Mouse (Mus musculus) forebrain, embryonic 13.5 days (tissue): ENCODE results near the gene Rbl2. TPM values are rescaled to one million over a fixed set of nuclear protein-coding genes. Genes with fewer than 3 reads are reported as not detected.

Experiments
- ATAC-seq: fragments of 200-750 bp; cut with Nextera tagmentation; 2 replicates; pipeline ENCODE4 v1.8.0; 2017
- H3K27ac ChIP-seq: fragments of 300-500 bp; sonication (generic); 2 replicates; pipeline ENCODE4 v1.5.1; 2015; ENCODE audit warnings: inconsistent platforms, mild to moderate bottlenecking, moderate library complexity
- H3K27me3 ChIP-seq: fragments of 300-500 bp; sonication (generic); 2 replicates; pipeline ENCODE4 v1.6.1; 2015; ENCODE audit warnings: mild to moderate bottlenecking, inconsistent platforms
- H3K36me3 ChIP-seq: fragments of 300-500 bp; sonication (generic); 2 replicates; pipeline ENCODE4 v1.6.1; 2015; ENCODE audit warnings: mild to moderate bottlenecking, inconsistent platforms; ENCODE audit not compliant: poor library complexity, severe bottlenecking
- H3K4me1 ChIP-seq: fragments of 300-500 bp; sonication (generic); 2 replicates; pipeline ENCODE4 v1.6.1; 2015; ENCODE audit warnings: inconsistent platforms
- H3K4me2 ChIP-seq: fragments of 300-500 bp; sonication (generic); 2 replicates; pipeline ENCODE4 v1.6.1; 2015; ENCODE audit warnings: inconsistent platforms, mild to moderate bottlenecking, moderate library complexity
- H3K4me3 ChIP-seq: fragments of 300-500 bp; sonication (generic); 2 replicates; pipeline ENCODE4 v1.5.1; 2015; ENCODE audit warnings: mild to moderate bottlenecking, inconsistent platforms
- H3K9ac ChIP-seq: fragments of 300-500 bp; sonication (generic); 2 replicates; pipeline ENCODE4 v1.6.1; 2015; ENCODE audit warnings: mild to moderate bottlenecking, inconsistent platforms
- H3K9me3 ChIP-seq: fragments of 300-500 bp; sonication (generic); replicated peaks from 2 replicates; pipeline ENCODE4 v1.6.1; 2016; ENCODE audit warnings: inconsistent platforms
- WGBS: fragments of 180-500 bp; shearing (Covaris S2); methylation state at CpG from one replicate; pipeline ENCODE4 v1.1.7; 2015; 5-methylcytosine and 5-hydroxymethylcytosine counted together
- polyA plus RNA-seq: library from polyadenylated mRNA; unstranded; fragments of >200 nt; fragmentation: Nextera tagmentation; extraction: Ambion mirVana; gene quantifications from 2 replicates; pipeline ENCODE4 v1.2.1, GENCODE M21; 2015

Gene Rbl2
- polyA plus RNA-seq, 1 experiment from 2014 or later: 14.2 TPM

DNA sequence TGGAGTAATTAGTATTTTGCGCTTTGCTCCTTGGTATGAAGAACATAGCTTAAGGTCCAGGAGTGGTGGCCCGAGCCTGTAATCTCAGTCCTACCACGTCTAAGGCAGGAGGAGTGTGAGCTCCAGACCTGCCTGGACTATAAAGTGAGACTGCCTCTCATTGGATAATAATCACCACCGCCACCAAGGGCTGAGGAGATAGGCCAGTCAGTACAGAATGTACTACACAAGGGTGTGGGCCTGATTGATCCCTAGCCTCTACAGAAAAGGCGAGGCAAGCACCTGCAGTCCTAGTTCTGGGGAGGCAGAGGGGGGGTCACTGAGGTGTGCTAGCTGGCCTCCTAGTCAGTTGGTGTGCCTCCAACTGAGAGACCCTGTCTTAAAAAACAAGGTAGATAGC lies 44.6 kb downstream of the Rbl2 start:
- no peak for ATAC-seq
- H3K27me3 ChIP-seq: no peaks in the 10 kb centered on the region
- H3K4me3 ChIP-seq: no peak overlapping the region
- WGBS: 95% methylated on average over 5 of the region's 5 CpGs
- peaks cover 77% of the 10 kb centered on the region for H3K36me3 ChIP-seq
- no peaks in the 10 kb centered on the region for H3K4me1 ChIP-seq
- H3K4me2 ChIP-seq: no peak overlapping the region
- H3K9me3 ChIP-seq: no peaks in the 10 kb centered on the region
- no peak overlapping the region for H3K9ac ChIP-seq
- no peak overlapping the region for H3K27ac ChIP-seq

DNA sequence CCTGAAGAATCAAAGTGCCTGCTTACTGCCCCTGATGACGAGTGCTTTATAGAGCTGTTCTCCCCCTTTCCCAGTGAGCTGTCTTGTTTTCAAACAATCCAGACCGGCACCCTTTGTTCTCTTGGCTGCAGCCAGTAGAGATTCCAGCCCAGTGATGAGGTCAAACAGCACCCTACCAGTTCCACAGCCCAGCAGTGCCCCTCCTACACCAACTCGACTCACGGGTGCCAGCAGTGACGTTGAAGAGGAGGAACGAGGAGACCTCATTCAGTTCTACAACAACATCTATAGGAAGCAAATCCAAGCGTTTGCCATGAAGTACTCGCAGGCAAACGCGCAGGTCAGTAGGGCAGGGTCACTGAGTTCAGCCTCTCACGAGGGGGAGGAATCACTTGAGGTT lies 45.1 kb downstream of the Rbl2 start:
- no peak overlapping the region for H3K4me3 ChIP-seq
- no peaks in the 10 kb centered on the region for H3K9me3 ChIP-seq
- H3K4me1 ChIP-seq: no peaks in the 10 kb centered on the region
- ATAC-seq: no peak
- WGBS: 84% methylated on average over 11 of the region's 11 CpGs
- peaks cover 80% of the 10 kb centered on the region for H3K36me3 ChIP-seq
- no peaks in the 10 kb centered on the region for H3K27me3 ChIP-seq
- no peak overlapping the region for H3K27ac ChIP-seq
- H3K9ac ChIP-seq: no peak overlapping the region
- no peak overlapping the region for H3K4me2 ChIP-seq

DNA sequence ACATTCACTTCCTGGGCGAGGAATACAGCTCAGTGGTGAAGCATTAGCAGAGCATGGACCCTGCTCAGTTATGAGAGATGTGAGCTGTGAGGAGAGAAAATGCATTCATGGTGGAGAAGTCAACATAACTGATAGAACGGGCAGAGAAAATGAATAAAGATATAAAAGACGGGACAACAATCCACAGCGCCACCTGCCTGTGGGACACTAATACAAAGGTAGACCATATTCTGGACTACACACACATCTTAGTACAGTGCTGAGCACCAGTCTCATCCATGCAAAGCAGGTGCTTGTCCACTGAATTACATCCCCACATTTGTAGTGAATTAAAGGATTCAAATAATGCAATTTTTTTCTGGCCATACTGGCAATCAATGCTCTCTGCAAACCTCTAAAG lies 47.7 kb downstream of the Rbl2 start:
- peaks cover 93% of the 10 kb centered on the region for H3K36me3 ChIP-seq
- H3K4me3 ChIP-seq: no peak overlapping the region
- H3K27me3 ChIP-seq: no peaks in the 10 kb centered on the region
- no peak overlapping the region for H3K9ac ChIP-seq
- WGBS: 91% methylated on average over 4 of the region's 4 CpGs
- H3K9me3 ChIP-seq: no peaks in the 10 kb centered on the region
- ATAC-seq: no peak
- no peaks in the 10 kb centered on the region for H3K4me1 ChIP-seq
- H3K4me2 ChIP-seq: no peak overlapping the region
- no peak overlapping the region for H3K27ac ChIP-seq

DNA sequence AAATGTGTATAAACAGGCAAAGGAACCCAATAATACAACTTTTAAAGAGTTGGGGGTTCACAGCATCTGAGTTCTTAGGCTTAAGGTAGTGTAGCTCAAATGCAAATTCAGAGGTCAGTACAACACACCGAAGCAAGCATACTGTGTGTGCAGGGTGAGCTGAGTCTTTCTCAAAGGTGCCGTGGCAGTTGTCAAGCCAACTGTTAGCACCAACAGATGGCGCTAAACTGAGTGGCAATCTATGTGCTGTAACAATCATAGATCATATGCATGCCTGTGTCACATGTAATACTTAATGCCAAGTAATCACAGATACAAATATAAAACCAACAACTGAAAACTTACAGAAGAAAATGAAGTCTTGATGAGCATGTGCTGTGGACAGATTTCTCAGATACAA lies 48.3 kb downstream of the Rbl2 start:
- Histone ChIP-seq H3K4me2 (no peak overlapping the region), H3K9ac (no peak overlapping the region), H3K27me3 (no peaks in the 10 kb centered on the region), H3K4me1 (no peaks in the 10 kb centered on the region), H3K27ac (no peak overlapping the region), H3K9me3 (no peaks in the 10 kb centered on the region), H3K4me3 (no peak overlapping the region), H3K36me3 (peaks cover 94% of the 10 kb centered on the region)
- WGBS: 74% methylated on average over 3 of the region's 3 CpGs
- no peak for ATAC-seq

DNA sequence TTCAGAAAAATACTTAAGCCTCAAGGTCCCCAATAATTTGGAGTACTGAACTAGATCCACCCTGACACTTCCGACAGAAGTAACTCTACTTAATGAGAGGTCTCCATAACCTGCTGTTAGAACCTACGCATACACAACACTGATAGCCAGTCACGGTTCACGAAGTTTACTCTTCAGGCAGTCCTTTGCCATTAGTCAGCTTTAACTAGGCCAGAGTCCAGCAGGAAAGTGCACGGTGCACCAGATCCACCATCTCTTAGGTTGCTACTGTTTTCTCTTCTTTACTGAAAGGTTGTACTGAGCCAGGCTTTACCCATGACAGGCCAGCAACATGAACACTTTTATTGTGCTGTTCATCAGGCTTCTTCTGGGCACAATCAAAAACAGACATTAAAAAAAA lies 54.5 kb downstream of the Rbl2 start:
- Histone ChIP-seq H3K9me3 (no peaks in the 10 kb centered on the region), H3K9ac (no peak overlapping the region), H3K4me2 (no peak overlapping the region), H3K27me3 (no peaks in the 10 kb centered on the region), H3K4me3 (no peak overlapping the region), H3K36me3 (peaks cover 90% of the 10 kb centered on the region), H3K27ac (no peak overlapping the region), H3K4me1 (no peaks in the 10 kb centered on the region)
- no peak for ATAC-seq
- 96% methylated on average over 5 of the region's 5 CpGs for WGBS

DNA sequence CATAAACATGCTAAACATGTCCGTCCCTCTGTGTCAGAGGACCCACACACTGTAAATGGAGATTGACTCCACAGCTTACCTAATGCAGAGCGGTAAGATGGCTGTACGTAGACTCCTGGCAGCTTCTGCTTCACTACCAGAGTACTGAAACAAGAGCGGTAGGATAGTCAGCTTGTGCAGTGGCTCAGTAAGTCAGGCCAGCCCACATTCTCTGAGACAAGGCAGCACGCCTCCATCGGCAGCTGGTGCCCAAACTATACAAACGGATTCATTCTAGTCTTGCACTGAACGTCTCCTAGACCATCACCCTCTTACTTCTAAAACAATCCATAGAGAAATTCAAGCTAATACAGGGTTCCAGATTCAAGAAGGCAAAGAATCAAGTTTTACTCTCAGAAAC lies 56.9 kb downstream of the Rbl2 start:
- no peak overlapping the region for H3K27ac ChIP-seq
- no peaks in the 10 kb centered on the region for H3K4me1 ChIP-seq
- WGBS: 95% methylated on average over 8 of the region's 8 CpGs
- no peak overlapping the region for H3K4me3 ChIP-seq
- ATAC-seq: no peak
- H3K9ac ChIP-seq: no peak overlapping the region
- no peak overlapping the region for H3K4me2 ChIP-seq
- no peaks in the 10 kb centered on the region for H3K9me3 ChIP-seq
- H3K27me3 ChIP-seq: no peaks in the 10 kb centered on the region
- H3K36me3 ChIP-seq: peaks cover 78% of the 10 kb centered on the region

DNA sequence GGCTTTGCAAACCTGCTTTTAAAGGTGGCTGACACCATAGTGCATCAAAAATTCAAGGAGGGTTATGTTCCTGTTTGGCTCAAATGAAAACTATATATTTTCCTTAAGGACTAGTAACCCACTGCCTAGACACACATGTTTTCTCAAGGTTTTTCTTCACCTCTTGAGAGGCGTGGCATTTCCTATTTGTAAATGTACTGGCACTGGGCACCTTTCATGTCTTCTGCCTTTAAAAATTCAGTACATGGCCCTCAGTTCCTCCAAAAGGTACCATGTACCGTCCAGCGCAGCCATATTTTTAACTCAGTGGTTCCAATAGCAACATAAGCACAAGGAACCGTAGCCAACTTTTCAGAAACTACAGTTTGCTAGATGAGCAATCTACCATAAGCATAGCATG lies 62.9 kb downstream of the Rbl2 start:
- H3K4me3 ChIP-seq: peak overlapping the region; percentile 92
- no peaks in the 10 kb centered on the region for H3K27me3 ChIP-seq
- no peaks in the 10 kb centered on the region for H3K9me3 ChIP-seq
- H3K36me3 ChIP-seq: peaks cover 27% of the 10 kb centered on the region
- ATAC-seq: no peak
- H3K4me1 ChIP-seq: peaks cover 17% of the 10 kb centered on the region
- no peak overlapping the region for H3K27ac ChIP-seq
- peak overlapping the region; percentile 78 for H3K4me2 ChIP-seq
- WGBS: 77% methylated on average over 4 of the region's 4 CpGs
- H3K9ac ChIP-seq: peak overlapping the region; percentile 90

DNA sequence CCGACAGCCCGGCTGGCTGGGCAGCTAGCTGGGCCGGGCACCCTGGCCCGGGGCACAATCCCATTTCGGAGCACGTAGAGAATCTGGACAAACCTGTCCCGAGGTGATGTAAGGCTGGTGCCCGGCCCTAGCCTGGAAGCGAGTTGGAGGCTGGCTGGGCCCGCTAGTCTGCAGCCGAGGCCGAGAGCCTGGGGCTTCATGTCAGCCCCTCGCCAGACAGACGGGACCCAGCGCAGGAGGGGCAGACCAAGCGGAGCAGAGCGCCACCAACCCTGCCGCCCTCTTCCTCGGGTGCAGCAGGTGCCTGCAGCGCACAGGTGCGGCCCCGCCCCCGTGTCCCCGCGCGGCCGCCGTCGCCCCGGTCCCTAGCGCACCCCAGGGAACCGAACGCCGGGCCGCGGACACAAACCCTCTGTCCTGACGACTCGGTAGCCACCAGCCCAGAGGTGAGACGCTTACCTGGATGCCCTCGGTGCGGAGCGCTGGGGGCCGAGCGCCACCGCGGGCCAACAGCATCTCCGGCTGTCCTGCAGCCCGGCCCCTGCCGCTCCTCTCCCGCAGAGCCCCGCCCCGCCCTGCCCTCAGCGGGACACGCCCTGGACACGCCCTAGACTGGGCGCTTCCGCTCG lies 63.7 kb downstream of the Rbl2 start:
- H3K36me3 ChIP-seq: peaks cover 18% of the 10 kb centered on the region
- ATAC-seq: no peak; the same call in 1 of the 2 replicates
- peak overlapping the region; percentile 90 for H3K9ac ChIP-seq
- WGBS: under 1% methylated on average over 55 of the region's 58 CpGs
- H3K4me3 ChIP-seq: peak overlapping the region; percentile 92
- H3K27me3 ChIP-seq: no peaks in the 10 kb centered on the region
- H3K9me3 ChIP-seq: no peaks in the 10 kb centered on the region
- peaks cover 17% of the 10 kb centered on the region for H3K4me1 ChIP-seq
- peak overlapping the region; percentile 35; the same call in 1 of the 2 replicates for H3K27ac ChIP-seq
- H3K4me2 ChIP-seq: peak overlapping the region; percentile 78

DNA sequence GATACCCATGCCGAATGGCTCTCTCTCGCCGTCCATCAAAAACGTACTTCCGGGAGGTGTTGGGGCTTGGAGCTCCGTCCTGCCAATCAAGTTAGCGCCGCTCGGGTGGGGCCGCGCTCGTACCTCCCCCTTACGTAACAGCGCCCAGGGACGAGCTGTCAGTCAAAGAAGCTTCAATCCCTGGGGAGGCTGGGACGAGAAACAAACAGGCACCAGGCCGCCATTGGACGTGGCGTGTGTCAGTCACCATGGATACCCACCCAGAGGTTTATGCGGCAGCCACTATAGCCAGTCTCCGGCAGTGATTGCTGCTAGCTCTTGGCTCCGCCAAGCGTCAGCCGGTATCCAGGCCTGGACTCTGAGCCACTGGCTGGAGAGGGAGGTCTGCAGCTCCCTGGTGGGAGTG lies 64.2 kb downstream of the Rbl2 start:
- H3K4me1 ChIP-seq: peaks cover 17% of the 10 kb centered on the region
- peak overlapping the region; percentile 53 for H3K4me2 ChIP-seq
- peaks cover 13% of the 10 kb centered on the region for H3K36me3 ChIP-seq
- no peaks in the 10 kb centered on the region for H3K9me3 ChIP-seq
- peak; percentile 99 for ATAC-seq
- peak overlapping the region; percentile 82 for H3K27ac ChIP-seq
- WGBS: under 1% methylated on average over 24 of the region's 24 CpGs
- no peaks in the 10 kb centered on the region for H3K27me3 ChIP-seq
- peak overlapping the region; percentile 92 for H3K4me3 ChIP-seq
- peak overlapping the region; percentile 90 for H3K9ac ChIP-seq

DNA sequence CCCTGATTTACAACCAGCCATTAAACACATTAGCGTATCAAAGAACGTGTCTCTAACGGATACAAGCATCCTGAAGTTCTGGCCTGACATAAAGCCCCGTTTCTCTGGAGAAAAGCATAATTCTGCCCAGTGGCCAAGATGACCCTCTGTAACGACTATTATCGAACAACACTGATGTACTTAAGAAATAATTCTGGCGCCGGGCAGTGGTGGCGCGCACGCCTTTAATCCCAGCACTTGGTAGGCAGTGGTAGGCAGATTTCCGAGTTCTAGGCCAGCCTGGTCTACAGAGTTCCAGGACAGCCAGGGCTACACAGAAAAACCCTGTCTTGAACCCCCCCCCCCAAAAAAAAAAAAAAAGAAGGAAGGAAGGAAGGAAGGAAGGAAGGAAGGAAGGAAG lies 64.8 kb downstream of the Rbl2 start:
- ATAC-seq: no peak

DNA sequence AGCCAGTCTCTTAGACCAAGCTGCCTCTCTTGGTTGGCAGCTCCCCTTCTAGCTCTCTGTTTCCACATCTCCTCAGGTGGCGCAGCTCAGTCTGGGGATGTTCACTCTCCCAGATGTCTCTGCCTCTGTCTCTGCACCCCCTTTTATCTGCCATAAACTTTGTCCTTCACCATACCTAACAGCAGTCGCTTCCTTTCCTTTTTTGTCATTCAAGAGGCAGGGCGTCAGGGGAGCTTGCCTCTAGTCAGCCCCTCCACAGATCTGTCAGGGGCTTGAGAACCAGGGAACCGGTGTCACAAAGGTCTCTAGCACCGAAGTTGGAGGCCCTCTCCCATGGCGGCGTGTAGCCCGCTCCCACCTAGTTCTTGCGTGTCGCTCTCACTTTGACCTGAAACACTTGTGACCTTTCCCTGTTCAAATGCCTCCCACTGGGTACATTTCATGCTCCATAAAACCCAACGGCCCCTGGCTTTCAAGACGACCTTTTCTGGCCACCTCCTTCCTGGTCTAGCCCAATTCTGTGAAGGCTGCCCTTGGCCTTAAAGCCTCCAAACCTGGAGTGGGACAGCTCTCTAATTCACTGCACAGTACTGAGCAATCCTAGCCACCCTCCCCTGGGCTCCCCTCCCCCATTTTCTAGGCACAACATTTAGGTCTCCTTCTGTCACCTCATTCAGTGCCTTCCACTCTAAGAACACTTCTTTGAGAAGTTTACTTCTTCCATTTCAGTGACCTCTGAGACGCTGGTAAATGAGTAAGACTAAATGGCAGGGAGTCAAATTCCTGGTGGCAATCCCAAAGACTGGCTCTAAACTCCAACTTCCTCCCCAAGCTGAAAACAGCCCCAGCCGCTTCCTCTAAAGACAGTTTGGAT lies 65.7 kb downstream of the Rbl2 start:
- Histone ChIP-seq H3K36me3 (peaks cover 7% of the 10 kb centered on the region; the same call in 1 of the 2 replicates), H3K4me3 (no peak overlapping the region), H3K4me2 (no peak overlapping the region), H3K9ac (no peak overlapping the region), H3K4me1 (peaks cover 17% of the 10 kb centered on the region), H3K27ac (no peak overlapping the region), H3K27me3 (no peaks in the 10 kb centered on the region), H3K9me3 (no peaks in the 10 kb centered on the region)
- 61% methylated on average over 14 of the region's 14 CpGs for WGBS
- ATAC-seq: no peak

More for the DNA sequence above, 64.8 kb downstream of the Rbl2 start:
- H3K27ac ChIP-seq: peak overlapping the region; percentile 82
- peak overlapping the region; percentile 53 for H3K4me2 ChIP-seq
- WGBS: 50% methylated on average over 12 of the region's 12 CpGs
- no peaks in the 10 kb centered on the region for H3K9me3 ChIP-seq
- no peaks in the 10 kb centered on the region for H3K27me3 ChIP-seq
- peak overlapping the region; percentile 40; the same call in 1 of the 2 replicates for H3K9ac ChIP-seq
- peaks cover 17% of the 10 kb centered on the region for H3K4me1 ChIP-seq
- peaks cover 7% of the 10 kb centered on the region for H3K36me3 ChIP-seq
- H3K4me3 ChIP-seq: peak overlapping the region; percentile 92

DNA sequence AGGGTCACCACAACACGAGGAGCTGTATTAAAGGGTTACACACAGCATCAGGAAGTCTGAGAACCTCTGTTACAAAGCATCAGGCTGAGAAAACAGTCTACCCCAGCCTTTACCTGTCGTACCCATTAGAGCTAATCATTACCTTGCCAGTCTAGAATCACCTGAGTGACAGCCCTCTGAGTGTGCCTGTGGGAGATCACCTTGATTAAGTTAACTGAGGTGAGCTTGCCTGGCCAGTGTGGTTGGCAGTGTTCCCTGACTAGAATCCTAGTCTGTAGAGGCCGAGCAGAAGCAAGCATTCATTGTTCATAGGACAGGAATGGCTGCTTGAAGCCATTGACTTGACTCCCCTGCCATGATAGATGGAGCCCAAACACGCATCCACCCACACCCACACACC lies 71.0 kb downstream of the Rbl2 start:
- Histone ChIP-seq H3K9ac (no peak overlapping the region), H3K27me3 (no peaks in the 10 kb centered on the region), H3K4me2 (no peak overlapping the region), H3K9me3 (peaks cover 4% of the 10 kb centered on the region; the same call in 1 of the 2 replicates), H3K4me3 (no peak overlapping the region), H3K4me1 (no peaks in the 10 kb centered on the region), H3K36me3 (no peaks in the 10 kb centered on the region), H3K27ac (no peak overlapping the region)
- 85% methylated on average over 4 of the region's 4 CpGs for WGBS
- ATAC-seq: no peak
